Mouse (Mus musculus): Measurements from ENCODE around the gene Slc35a2. TPM values are rescaled to one million over a fixed set of nuclear protein-coding genes. Genes with fewer than 3 reads are reported as not detected.

Slc35a2 gene
- polyA plus RNA-seq, 1 experiment, result 81.7 TPM

- no peak for TF ChIP-seq CTCF (IDR thresholded peaks at IDR 0.05; ENCODE audit: borderline replicate concordance, control insufficient read depth, extremely low read depth, insufficient read depth, low read length, poor library complexity)
- no peak for TF ChIP-seq POLR2A (IDR thresholded peaks at IDR 0.05; ENCODE audit: control insufficient read depth, extremely low read depth, insufficient read depth, low read length, poor library complexity)
- H3K27ac ChIP-seq (ENCODE audit: control insufficient read depth, insufficient read depth, low read length), result no peak overlapping the region
- WGBS, result 58% methylated on average over 2 of the region's 2 CpGs
- peaks cover 6% of the 10 kb centered on the region for H3K4me1 ChIP-seq (replicated peaks; ENCODE audit: control insufficient read depth, insufficient read depth, low read length)
- no peaks in the 10 kb centered on the region for H3K27me3 ChIP-seq (ENCODE audit: control insufficient read depth, insufficient read depth, low read length)
- no peak overlapping the region for H3K4me3 ChIP-seq (ENCODE audit: control insufficient read depth, insufficient read depth, low read length)
- DNase-seq, result no peak
- peaks cover 22% of the 10 kb centered on the region for H3K36me3 ChIP-seq (ENCODE audit: control insufficient read depth, insufficient read depth, low read length)
Measured at GRCm38 (mm10) chrX:7868506-7868905, 15.3 kb upstream of the Slc35a2 start.

GRCm38 (mm10) chrX:7869826-7870225, 14.0 kb upstream of the Slc35a2 start:
- no peak for DNase-seq
- TF ChIP-seq CTCF (IDR thresholded peaks at IDR 0.05; ENCODE audit: borderline replicate concordance, control insufficient read depth, extremely low read depth, insufficient read depth, low read length, poor library complexity) (no peak), POLR2A (IDR thresholded peaks at IDR 0.05; ENCODE audit: control insufficient read depth, extremely low read depth, insufficient read depth, low read length, poor library complexity) (no peak)
- Histone ChIP-seq H3K36me3 (ENCODE audit: control insufficient read depth, insufficient read depth, low read length) (peaks cover 28% of the 10 kb centered on the region), H3K27me3 (ENCODE audit: control insufficient read depth, insufficient read depth, low read length) (no peaks in the 10 kb centered on the region), H3K27ac (ENCODE audit: control insufficient read depth, insufficient read depth, low read length) (no peak overlapping the region), H3K4me3 (ENCODE audit: control insufficient read depth, insufficient read depth, low read length) (no peak overlapping the region), H3K4me1 (replicated peaks; ENCODE audit: control insufficient read depth, insufficient read depth, low read length) (peaks cover 6% of the 10 kb centered on the region)
- 93% methylated on average over 3 of the region's 3 CpGs for WGBS

GRCm38 (mm10) chrX:7878007-7878419, 5.8 kb upstream of the Slc35a2 start, which contains the start of gene Pim2:
Pim2 (plus strand) TSS chrX:7878262.
- peak within 1 kb of the TSS; percentile 78 for H3K4me3 ChIP-seq (ENCODE audit: control insufficient read depth, insufficient read depth, low read length)
- H3K36me3 ChIP-seq (ENCODE audit: control insufficient read depth, insufficient read depth, low read length), result peaks cover 10% of the 10 kb centered on the region; the same call in 1 of the 2 replicates
- no peak within 1 kb of the TSS for H3K27ac ChIP-seq (ENCODE audit: control insufficient read depth, insufficient read depth, low read length)
- TF ChIP-seq CTCF (IDR thresholded peaks at IDR 0.05; ENCODE audit: borderline replicate concordance, control insufficient read depth, extremely low read depth, insufficient read depth, low read length, poor library complexity) (no peak), POLR2A (IDR thresholded peaks at IDR 0.05; ENCODE audit: control insufficient read depth, extremely low read depth, insufficient read depth, low read length, poor library complexity) (peak; percentile 72)
- WGBS, result 1% methylated on average over 31 of the region's 38 CpGs
- peak; percentile 86 for DNase-seq
- no peaks in the 10 kb centered on the region for H3K27me3 ChIP-seq (ENCODE audit: control insufficient read depth, insufficient read depth, low read length)
- peaks cover 13% of the 10 kb centered on the region for H3K4me1 ChIP-seq (replicated peaks; ENCODE audit: control insufficient read depth, insufficient read depth, low read length)

- Histone ChIP-seq H3K27ac (ENCODE audit: control insufficient read depth, insufficient read depth, low read length) (no peak overlapping the region), H3K4me3 (ENCODE audit: control insufficient read depth, insufficient read depth, low read length) (peak overlapping the region; percentile 78), H3K27me3 (ENCODE audit: control insufficient read depth, insufficient read depth, low read length) (no peaks in the 10 kb centered on the region), H3K36me3 (ENCODE audit: control insufficient read depth, insufficient read depth, low read length) (peaks cover 6% of the 10 kb centered on the region; the same call in 1 of the 2 replicates), H3K4me1 (replicated peaks; ENCODE audit: control insufficient read depth, insufficient read depth, low read length) (peaks cover 13% of the 10 kb centered on the region)
- TF ChIP-seq POLR2A (IDR thresholded peaks at IDR 0.05; ENCODE audit: control insufficient read depth, extremely low read depth, insufficient read depth, low read length, poor library complexity) (no peak), CTCF (IDR thresholded peaks at IDR 0.05; ENCODE audit: borderline replicate concordance, control insufficient read depth, extremely low read depth, insufficient read depth, low read length, poor library complexity) (no peak)
- DNase-seq, result peak; percentile 19
- 5% methylated on average over 17 of the region's 21 CpGs for WGBS
Measured at GRCm38 (mm10) chrX:7878495-7878894, 5.3 kb upstream of the Slc35a2 start.

GRCm38 (mm10) chrX:7879819-7880218, 4.0 kb upstream of the Slc35a2 start:
- peak; percentile 43 for DNase-seq

GRCm38 (mm10) chrX:7898211-7898610, 14.4 kb downstream of the Slc35a2 start:
- TF ChIP-seq CTCF (IDR thresholded peaks at IDR 0.05; ENCODE audit: borderline replicate concordance, control insufficient read depth, extremely low read depth, insufficient read depth, low read length, poor library complexity) (no peak), POLR2A (IDR thresholded peaks at IDR 0.05; ENCODE audit: control insufficient read depth, extremely low read depth, insufficient read depth, low read length, poor library complexity) (no peak)
- WGBS, result 12% methylated on average over 13 of the region's 13 CpGs
- H3K27me3 ChIP-seq (ENCODE audit: control insufficient read depth, insufficient read depth, low read length), result no peaks in the 10 kb centered on the region
- H3K4me3 ChIP-seq (ENCODE audit: control insufficient read depth, insufficient read depth, low read length), result peak overlapping the region; percentile 100
- DNase-seq, result peak; percentile 13
- H3K27ac ChIP-seq (ENCODE audit: control insufficient read depth, insufficient read depth, low read length), result peak overlapping the region; percentile 96; the same call in 1 of the 2 replicates
- H3K4me1 ChIP-seq (replicated peaks; ENCODE audit: control insufficient read depth, insufficient read depth, low read length), result 0 out of 2 replicates have a peak, but pooled peaks cover 2% of the 10 kb centered on the region
- H3K36me3 ChIP-seq (ENCODE audit: control insufficient read depth, insufficient read depth, low read length), result peaks cover 16% of the 10 kb centered on the region; the same call in 1 of the 2 replicates

More at GRCm38 (mm10) chrX:7879819-7880218, 4.0 kb upstream of the Slc35a2 start:
- WGBS, result 1% methylated on average over 11 of the region's 11 CpGs
- TF ChIP-seq CTCF (IDR thresholded peaks at IDR 0.05; ENCODE audit: borderline replicate concordance, control insufficient read depth, extremely low read depth, insufficient read depth, low read length, poor library complexity) (peak; percentile 53; the same call in 1 of the 2 replicates), POLR2A (IDR thresholded peaks at IDR 0.05; ENCODE audit: control insufficient read depth, extremely low read depth, insufficient read depth, low read length, poor library complexity) (no peak)
- Histone ChIP-seq H3K4me1 (replicated peaks; ENCODE audit: control insufficient read depth, insufficient read depth, low read length) (peaks cover 15% of the 10 kb centered on the region), H3K27me3 (ENCODE audit: control insufficient read depth, insufficient read depth, low read length) (no peaks in the 10 kb centered on the region), H3K36me3 (ENCODE audit: control insufficient read depth, insufficient read depth, low read length) (no peaks in the 10 kb centered on the region), H3K27ac (ENCODE audit: control insufficient read depth, insufficient read depth, low read length) (no peak overlapping the region), H3K4me3 (ENCODE audit: control insufficient read depth, insufficient read depth, low read length) (peak overlapping the region; percentile 14; the same call in 1 of the 2 replicates)

Data from thymus, adult 2 months (tissue).